Mouse (Mus musculus) layer of hippocampus, adult 8-10 months (tissue): ENCODE data around the gene Prcp. TPM values are rescaled to one million over a fixed set of nuclear protein-coding genes. Genes with fewer than 3 reads are reported as not detected.
"Not testable (repeated sequence)": the region's sequence is repeated elsewhere in the genome, so short reads cannot be mapped to it uniquely, and the experiment has no call there.

Experiments used
- DNase-seq, 2 experiments: peaks; one replicate each; pipeline ENCODE4 v3.0.0; 2022; ENCODE audit warnings: low spot score in 2 of 2
- total RNA-seq, 4 experiments: library from RNA; stranded (reverse); gene quantifications; 2 replicates each; pipeline ENCODE4 v1.2.4; 2022

Gene Prcp
- total RNA-seq, 4 experiments from 2014 or later: 6.1 to 13.1 (median 10.2) TPM

DNA sequence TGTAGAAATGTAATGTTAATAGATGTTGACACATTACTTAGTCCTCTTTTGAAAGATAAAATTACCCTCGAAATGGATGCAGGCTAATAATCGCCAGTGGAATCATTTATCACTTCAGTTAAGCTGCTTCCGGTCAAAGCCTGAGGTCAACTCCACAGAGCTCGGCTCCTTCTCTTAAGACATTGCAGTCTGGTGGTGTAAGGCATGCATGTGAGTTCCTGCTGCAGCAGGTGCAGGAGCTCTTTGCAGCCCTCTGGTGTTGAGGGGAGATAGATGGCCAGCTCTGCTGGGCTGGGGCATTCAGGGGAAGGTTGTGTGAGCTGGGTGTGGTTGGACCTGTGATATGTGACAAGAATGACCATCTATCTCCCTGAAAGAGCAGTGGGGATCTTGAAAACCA is 104.0 kb downstream of the Prcp start:
- DNase-seq: no peak

DNA sequence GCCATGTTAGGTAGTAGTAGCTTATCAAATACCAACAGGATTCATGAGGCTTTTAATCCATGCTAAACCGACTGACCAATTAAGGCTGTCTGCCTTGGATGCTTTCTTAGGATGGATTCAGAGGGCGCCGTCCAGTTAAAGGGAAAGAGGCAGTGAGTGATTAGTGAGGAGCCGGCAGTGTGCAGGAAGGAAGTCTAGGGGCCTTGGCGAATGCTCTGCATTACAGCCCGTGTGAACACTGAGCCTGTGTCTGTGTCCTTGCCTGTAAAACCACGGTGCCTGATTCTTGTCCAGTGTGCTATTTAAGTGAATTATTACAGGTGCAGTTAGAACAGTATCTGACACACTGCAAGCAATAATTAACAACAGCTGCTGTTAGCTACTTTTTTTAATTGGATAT is 104.5 kb downstream of the Prcp start:
- DNase-seq: not testable (repeated sequence)

DNA sequence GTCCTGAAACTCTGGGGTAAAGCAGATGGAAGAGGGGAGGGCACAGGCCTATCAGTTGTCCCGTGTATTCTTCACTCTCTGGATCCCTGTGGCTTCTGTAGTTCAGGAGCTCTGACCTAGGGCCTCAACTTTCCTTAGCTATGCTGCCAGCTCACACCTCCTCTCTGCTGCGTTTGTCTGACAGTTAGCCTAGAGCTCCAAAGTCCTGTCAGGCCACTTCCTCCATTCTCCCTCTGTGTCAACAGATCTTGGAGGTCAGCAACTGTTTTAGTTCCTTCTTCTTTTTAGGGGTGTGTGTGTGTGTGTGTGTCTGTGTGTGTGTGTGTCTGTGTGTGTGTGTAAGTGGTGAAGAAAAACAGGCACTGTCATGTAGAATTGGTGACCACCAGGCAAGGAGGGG is 106.5 kb downstream of the Prcp start:
- DNase-seq: no peak

DNA sequence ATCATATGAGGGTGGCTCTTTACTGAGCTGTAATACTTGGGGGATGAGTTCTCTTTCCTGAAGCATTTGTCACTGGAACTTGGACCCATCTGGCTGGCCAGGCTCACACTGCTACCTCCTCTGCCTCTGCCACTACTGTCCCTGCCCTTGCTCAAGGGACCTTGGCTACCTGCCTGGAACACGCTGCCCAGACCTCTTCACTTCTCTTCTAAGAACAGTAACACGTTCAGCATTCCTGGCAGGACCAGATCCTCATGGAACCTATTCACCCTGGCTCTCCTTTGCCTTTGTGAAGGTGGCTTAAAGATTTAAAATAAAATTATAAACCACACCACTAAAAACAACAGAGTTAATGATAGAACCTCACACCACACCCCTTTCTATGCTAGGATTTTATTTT is 107.6 kb downstream of the Prcp start:
- DNase-seq: no peak

Other genes with a start within 250 kb of the Prcp start
- 10 to 100 TPM; 17.3 to 20.5 (median 18.7) TPM for gene Ankrd42, start 237.3 kb upstream of the Prcp start, total RNA-seq
- 10 to 100 TPM; 58.7 to 71.1 (median 63.8) TPM for gene Pcf11, start 204.5 kb upstream of the Prcp start, total RNA-seq
- 10 to 100 TPM; 37.0 to 42.0 (median 40.7) TPM for gene Rab30, start 132.9 kb upstream of the Prcp start, total RNA-seq
- gene Ddias, start 223 bp upstream of the Prcp start, total RNA-seq: under 1 TPM; 0.31 to 0.78 (median 0.51) TPM
- 10 to 100 TPM; 16.6 to 21.8 (median 19.6) TPM for gene Fam181b, start 205.4 kb downstream of the Prcp start, total RNA-seq